Mouse (Mus musculus): ENCODE measurements around the gene Hist1h4b.
"Not testable (repeated sequence)": the region's sequence is repeated elsewhere in the genome, so short reads cannot be mapped to it uniquely, and the experiment has no call there.

The Hist1h4b gene

DNA sequence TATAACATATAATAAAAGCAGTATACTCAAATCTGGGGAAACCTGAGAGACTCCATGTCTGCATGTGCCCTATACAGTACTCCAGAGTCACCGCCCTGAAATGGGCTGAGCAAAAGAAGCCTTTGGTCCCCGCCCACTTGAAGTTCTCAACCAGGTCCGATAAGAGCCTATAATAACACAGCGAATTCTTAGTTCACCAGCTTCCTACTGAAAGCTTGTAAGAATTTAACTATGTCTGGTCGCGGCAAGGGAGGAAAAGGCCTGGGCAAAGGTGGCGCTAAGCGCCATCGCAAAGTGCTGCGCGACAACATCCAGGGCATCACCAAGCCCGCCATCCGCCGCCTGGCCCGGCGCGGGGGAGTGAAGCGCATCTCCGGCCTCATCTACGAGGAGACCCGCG, at the start of gene Hist1h4b:
Gene Hist1h4b, plus strand, starts transcription at position 224 of the 400 bp plus-strand sequence.
- peak; percentile 76 to 87 for DNase-seq

DNA sequence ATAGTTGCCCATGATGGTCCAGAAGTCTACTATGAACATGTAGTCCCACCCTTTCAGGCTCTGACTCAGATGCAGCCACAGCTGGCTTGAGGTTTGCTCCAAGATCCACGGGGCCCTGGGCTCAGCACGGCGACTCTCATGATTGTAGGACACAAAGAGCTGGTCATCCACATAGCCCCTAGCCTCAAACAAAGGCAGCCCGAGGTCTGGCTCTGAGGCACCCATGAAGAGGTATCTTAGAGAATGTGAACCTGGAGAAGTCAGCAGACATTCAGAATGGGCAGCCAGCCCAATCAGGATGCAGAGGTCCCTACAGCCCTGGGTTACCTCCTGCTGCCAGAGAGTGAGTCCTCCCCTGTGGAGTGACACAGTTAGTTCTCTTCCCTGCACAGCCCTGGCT, 48.8 kb upstream of the Hist1h4b start:
- DNase-seq: no peak

DNA sequence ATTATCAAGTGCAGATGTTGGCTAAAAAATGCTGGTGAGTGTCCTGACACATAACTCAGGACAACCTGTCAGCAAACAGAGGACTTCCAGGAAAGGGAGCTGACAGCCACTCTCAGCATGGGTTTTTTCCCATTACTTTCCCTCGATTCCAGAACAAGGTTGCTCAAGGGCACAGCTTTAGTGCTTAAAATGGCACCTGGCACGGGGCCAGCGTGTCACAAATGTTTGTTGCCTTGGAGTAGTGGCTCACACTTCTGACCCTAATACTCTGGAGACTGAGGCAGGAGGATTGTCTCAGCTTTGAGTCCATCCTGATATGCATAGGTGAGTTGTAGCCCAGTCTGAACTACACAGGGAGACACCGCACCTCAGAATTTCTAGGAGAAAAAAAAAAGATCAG, 48.2 kb upstream of the Hist1h4b start:
- no peak for DNase-seq

DNA sequence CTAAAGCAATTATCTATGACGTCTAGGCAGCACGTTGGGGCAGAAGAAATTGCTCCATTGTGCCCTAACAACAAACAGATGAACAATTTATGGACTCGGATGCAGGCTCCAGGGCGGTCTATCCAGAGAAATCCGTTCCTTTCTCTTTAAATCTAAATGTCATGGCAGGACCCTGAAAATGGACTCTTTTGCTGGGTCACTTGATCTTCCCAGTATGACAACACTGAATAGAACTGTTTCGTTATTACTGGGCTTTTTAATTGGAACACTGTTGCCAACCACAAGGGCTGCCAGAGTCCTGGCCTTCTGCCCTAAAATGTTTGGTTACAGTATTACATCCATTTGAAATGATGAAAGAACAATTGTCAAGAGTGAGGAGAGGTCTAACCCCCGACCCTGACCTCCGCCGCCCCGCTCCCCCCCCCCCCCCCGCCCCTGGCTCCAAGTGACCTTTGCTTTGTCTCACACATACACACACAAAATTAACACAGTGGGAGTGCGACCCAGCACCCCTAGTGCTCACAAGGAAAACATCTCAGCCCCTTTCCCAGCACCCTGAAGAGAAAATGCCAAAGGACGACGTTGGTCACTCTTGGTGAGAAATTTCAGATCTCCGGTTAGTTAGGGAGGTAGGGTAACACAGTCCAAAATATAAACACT, 47.0 kb upstream of the Hist1h4b start:
- no peak for DNase-seq

DNA sequence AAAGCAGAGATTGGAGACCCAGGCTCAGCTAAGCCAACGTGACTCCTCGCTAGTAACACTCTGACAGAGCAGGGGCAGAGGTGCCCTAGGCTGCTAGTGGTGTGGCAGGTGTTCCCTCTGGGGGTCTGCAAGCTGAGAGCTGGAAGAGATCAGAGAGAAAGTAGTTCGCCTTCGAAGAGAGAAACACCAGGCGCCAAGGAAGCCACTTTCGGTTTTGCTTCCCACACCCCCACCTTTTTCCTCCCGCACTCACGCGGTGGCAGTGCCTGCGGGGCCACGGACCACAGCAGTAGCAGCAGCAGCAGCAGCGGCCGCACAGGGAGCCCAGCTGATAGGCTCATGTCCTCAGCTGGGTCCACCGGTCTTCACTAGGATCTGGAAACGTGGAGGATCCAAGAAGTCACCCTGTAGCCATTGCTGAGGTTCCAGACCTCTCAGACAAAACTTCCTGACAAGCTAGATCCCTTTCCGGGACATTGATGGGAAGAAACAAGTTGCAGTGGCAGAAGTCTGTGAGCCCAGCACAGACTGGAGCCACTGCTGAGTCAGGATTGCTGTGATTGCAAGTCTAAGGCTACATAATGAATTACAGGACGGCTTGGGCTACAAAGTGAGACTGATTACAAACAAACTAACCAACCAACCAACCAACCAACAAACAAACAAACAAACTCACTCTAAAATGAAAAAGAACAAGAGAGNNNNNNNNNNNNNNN, 46.3 kb upstream of the Hist1h4b start, which contains the start of gene Hfe:
Gene Hfe, minus strand, starts transcription at position 481 of the 716 bp plus-strand sequence.
- DNase-seq: peak; percentile 38 to 54

DNA sequence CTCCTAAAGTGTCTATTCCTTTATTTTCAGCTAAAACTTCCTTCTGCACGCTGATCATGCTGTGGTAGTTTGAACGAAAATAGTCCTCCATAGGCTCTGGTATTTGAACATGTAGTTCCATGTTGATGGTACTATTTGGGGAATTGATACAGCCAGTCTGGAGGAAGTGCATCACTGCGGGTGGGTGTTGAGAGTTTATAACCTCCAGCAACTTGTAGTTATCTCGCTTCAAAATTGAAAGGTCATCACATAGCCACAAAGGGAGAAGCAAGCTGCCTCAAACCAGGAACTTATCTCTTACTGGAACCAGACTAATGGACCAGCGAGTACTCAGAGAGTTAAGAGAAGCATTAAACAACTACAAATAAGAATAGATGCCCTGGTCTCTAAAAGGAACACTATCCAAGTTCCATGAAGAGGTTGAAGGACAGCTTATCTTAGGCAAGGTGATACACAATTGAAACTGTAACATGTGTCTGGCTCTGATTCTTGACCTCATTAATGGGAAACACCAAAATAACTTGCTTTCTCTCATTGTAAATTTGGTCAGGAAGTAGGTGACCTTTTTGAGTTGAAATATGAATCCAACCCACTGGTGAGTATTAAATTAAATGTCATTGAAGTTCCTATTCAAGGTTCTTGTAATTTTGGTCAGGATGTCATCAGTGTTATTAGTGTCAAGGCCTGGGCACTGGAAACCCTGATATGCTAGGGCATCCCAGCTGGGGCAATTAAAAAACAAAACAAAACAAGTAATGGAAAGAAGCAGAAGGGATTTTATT, 40.4 kb upstream of the Hist1h4b start:
- no peak for DNase-seq

DNA sequence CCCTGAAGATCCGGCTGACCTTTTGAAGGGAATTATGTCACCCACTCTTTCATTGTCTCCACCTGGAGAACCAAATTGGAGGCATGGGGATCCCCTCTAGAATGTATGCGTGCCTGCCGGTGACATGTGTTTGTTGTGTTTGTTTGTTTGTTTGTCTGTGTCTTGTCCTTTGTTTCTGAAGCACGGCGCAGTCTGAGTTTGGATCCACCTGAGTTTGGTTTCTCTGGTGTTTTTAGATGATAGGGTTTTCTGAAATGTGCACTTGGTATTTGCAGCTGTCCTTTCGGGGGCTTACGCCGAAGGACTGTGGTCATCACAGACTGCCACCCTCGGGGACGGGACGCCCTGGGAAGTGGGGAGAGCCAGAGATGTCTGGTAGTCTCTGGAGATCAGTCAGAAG, 39.6 kb upstream of the Hist1h4b start:
- no peak for DNase-seq

DNA sequence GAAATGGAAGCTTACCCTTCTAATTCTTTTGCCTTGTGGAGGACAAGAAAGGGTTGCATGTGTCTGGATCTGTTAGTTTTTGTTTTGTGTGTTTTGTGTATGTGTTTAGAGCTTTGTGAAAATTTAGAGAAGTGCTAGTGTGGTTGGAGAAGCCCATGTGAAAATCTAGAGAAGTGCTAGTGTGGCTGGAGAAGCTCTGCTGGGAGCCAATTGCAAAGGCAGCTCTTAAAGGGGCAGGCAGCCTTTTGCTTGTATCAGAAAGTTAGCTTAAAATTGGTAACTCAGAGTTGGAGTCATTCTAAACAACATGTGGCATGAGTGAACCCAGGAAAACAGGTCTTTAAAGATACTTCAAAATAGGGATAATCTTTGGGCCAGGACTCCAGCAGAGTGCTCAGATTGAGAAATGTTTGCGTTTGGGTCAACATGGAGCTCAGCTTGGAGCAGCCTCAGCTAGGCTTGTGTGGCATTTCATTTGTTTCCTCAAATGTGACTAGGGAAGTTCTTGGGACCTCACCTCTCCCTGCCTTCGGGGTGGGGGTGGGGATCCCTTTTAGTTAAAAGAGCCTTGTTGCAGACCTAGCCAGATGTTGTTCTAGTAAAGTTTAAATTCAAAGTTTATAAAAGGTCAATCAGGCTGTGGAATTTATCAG, 39.1 kb upstream of the Hist1h4b start:
- DNase-seq: not testable (repeated sequence)

DNA sequence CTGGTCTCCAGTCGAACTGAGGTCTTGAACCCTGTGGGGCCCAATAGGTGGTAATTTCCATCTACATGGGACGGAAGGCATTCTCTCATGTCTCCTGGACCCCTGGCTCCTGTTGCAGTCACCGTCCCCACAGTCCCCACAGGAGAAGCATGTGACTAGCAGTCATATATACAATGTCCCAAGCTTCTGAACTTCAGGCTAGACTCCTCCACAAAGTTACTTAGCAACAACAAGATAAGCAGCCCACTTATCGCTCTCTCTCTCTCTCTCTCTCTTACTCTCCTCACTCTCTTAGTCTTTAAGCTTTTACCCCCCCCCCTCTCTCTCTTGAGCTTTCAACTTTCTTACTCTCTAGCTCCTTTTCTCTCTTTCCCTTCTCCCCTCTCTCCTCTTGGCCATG, 32.6 kb upstream of the Hist1h4b start:
- no peak for DNase-seq

DNA sequence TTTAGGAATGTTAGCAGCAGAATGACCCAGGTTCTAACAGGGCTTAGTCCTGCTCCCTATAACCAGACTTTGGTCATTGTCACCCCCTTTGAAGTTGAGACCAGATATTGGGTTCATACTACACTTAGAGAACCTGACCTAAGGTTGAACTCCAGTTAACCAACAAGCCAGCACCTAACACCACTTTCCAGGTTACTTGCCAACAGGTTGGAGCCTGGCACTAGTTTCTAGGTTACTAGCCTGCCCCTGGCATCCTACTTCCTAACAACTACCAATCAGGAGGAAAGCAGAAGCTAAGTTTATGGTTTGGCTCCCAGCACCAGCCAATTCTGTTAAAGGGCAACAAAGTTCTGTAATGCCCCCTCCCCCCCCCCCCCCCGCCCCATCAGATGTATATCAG, 31.6 kb upstream of the Hist1h4b start:
- DNase-seq: no peak

DNA sequence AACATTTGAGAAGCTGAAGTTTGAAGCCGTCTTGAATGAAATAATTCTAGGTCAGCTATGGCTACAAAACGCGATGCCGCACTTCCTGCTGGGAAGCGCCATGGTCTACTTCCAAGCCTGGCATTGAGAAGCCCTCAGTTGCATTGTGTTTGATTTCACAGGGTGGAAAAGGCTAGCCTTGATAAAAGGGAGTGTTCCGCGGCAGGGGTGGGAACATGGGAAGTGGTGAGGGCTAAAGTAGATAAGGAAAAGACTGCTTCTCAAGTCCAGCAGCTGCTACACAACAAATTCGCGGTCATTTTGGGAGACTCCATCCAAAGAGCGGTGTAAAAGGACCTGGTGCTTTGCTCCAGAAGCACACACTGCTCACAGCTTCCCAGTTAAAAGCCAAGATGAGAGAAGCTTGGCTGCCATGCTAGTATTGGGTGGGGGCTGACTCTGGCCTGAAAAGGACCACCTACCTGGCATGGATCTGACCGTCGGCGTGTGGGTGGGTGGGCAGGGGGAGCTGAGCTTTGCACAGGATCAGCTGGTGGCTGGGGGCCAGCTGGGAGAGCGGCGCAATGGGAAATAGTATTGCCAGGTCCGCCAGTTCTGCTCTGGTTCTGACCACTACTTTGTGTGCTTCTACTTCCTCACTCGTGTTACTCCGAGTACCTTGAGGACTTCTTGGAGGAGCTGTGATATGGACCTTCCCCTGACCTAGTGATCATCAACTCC, 28.2 kb upstream of the Hist1h4b start:
- no peak for DNase-seq

DNA sequence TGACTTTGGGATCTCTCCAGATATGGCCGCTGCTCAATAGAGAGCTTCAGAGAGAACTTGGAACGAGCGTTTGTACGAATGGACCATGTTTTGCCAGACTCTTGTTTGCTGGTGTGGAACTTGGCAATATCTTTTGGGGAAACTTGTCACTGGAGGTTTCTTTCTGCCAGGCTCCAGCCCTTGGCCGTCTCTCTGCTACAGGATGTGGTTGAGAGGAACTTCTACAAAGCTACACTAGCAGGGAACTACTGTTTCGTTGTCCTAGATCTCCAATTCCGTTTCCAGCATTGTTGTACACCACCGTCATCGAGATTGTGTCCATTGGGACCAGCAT, 27.7 kb upstream of the Hist1h4b start:
- no peak for DNase-seq

DNA sequence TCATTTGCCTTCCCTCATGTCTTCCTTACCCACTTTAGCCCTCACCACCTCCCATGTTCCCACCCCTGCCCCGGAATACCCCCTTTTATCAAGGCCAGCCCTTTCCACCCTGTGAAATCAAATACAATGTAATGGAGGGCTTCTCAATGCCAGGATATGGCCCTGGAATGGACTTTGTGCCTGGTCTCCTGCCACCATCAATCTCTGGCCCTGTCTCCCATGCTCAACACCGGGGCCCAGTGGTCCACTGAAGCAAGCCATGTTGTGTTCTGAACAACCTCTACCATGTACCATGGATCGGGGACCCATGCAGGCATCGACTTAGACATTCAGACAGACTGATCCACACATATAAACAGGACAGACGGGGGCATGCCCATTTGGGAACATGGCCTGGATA, 27.1 kb upstream of the Hist1h4b start:
- no peak for DNase-seq

DNA sequence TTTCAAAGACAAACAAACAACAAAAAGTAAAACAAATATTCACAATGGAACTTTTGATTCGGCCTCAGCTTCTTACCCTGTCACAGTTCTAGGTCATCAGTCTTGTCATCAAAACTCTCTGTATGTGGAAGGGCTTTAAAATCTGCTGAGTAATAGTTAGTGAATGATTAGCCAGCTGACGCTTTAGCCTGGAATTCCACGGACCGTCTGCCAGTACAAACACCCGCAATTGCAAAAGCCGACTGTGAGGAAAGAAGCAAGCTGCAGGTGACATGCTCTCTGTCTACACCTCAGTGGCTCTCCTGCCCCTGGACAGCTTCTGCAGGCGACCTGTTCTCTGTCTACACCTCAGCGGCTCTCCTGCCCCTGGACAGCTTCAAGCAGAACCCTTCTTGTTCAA, 26.3 kb upstream of the Hist1h4b start:
- no peak for DNase-seq

DNA sequence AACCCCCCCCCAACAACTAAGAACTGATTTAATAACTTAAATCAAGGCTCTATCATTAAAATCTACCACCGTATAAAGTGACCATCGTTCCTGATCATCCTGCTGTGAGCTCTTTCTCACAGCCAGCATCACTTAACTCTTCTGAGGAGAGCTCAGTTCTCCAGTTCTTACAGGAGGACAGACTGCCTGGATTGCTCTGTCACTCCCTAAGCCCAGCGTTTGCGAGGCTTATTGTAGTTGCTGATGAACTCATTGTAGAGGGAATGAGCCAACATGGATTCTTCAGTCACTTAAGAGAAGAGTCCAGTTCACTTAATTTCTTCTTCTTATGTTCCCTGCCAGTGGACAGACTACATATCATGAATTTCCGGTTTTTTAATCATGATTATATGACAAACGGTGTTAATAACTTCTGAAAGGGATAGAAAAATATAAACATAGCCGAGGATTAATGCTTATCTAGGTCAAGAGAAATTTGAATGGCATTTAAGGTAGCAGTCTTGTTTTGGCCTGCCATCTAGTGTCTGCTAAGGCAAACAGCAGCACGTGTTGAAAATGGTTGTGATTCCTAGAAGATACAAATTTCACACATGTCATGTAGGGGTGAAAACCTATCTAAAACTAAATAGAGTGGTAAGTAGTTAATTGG, 24.5 kb upstream of the Hist1h4b start:
- no peak for DNase-seq

DNA sequence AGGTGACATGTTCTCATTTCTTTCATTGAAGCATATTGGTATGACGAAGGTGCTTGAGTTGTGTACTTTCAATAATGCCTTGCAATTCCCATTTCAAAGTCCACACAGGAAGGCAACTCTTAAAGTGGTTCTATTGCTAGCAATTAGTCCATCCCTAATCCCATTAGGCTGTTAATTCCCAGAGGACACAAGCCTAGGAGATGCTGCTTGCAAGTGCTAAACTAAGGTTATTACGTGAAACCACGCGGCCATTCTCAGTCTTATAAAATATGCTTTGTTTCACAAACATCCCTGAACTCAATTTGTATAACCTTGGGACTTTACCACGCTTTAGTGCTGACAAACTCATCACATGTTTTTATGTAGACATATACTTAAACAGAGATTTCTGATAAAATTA, 19.7 kb upstream of the Hist1h4b start:
- DNase-seq: no peak

DNA sequence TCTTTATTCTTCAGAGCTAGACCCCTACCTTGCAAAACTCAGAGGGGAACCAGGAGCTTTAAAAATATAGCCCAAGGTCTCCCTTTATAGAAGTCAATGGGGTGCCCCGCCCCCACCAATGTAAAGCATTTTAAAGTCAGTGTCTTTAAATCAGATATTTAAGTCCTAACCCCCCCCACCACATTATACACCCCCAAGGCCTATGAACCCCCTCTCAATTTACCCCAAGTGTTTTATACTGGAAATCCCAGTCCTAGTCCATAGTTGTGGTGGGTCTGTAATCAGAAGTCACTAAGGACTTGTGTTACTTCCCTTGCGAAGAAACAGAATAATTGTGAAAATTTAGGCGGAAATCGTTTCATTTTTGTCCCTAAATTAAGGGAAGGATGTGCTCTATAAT, 18.8 kb upstream of the Hist1h4b start:
- DNase-seq: peak in 1 of 2 experiments; percentile 49

DNA sequence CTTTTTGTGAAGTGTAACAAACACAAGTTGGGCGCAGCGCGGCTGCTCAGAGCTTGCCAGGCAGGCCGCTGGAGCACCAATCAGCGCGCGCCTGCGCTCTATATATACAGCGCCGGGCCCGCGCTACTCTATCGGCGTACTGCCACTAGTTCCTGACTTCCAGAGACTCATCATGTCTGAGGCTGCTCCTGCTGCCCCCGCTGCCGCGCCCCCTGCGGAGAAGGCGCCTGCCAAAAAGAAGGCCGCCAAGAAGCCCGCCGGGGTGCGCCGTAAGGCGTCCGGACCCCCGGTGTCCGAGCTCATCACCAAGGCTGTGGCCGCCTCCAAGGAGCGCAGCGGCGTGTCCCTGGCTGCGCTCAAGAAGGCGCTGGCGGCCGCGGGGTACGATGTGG, 18.1 kb upstream of the Hist1h4b start, which contains the start of gene Hist1h1c:
Gene Hist1h1c, plus strand, starts transcription at position 132 of the 392 bp plus-strand sequence.
- peak; percentile 86 to 89 for DNase-seq

DNA sequence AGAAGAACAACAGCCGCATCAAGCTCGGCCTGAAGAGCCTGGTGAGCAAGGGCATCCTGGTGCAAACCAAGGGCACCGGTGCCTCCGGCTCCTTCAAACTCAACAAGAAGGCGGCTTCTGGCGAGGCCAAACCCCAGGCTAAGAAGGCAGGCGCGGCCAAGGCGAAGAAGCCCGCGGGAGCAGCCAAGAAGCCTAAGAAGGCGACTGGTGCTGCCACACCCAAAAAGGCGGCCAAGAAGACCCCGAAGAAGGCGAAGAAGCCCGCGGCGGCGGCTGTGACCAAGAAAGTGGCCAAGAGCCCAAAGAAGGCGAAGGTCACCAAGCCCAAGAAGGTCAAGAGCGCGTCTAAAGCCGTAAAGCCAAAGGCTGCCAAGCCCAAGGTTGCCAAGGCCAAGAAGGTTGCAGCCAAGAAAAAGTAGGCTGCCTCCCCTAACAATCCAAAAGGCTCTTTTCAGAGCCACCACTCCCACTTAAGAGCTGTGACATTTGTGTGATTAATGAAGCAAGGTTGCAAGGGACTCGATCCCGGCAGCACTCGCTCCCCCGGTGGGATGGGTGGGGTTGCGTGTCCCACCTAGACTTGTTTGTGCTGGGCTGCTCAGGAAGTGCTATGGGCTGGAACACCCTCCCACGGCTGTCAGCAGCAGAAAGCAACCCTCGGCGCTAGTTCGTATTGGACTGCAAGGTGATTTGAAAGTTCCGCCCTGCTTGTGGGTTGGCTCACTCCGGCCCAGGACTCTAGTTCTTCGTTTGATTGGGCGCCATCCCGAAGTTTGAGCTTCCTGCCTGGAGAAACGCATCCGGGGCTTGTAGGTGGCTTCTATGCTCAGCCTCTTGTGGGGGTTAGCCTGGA, 17.5 kb upstream of the Hist1h4b start:
- peak; percentile 79 to 89 for DNase-seq

DNA sequence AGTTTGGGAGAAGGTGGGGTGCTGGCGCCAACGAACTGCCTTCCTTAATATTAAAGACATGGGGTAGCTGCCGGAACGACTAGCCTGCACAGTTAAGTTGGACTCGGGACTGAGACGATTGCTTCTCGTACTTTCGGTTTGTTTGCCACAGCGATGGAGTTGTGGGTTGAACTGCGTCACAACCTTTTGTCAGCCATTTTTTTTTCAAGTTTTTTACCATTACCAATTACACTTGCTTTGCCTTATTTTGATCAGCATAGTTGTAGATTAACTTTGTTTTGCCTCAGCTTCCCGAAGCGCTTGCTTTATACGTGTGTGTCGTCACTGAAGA, 16.9 kb upstream of the Hist1h4b start:
- no peak for DNase-seq

DNA sequence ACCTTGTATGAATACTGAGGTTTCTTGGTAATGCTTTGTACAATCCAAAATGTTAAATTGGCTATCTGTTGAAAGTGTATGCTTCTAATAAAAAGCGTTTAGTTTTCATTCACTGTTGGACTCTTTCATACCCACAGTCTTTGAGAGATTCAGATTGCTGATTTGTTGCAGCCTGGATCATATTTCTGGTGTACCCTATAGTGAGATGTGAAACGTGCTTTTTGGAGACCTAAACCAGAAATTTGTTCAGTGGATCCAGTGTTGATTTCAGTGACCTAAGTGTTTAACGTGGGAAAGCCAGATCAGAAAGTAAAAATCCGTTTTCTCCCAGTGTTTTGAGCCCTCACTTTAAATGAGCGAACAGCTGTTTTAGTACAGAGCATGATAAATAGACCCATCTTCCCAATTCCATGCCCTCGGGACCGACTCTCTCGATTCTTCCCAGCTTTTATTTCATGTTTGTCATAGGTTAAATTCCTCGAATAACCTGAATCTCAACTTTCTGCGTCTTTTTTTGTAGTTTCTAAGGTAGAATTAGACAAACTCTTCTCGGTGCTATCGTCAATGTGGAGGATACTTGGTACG, 16.5 kb upstream of the Hist1h4b start:
- DNase-seq: no peak
